Mouse (Mus musculus) left cerebral cortex, adult 18-20 months (tissue): ENCODE data around the gene Fam178b. TPM values are rescaled to one million over a fixed set of nuclear protein-coding genes. Genes with fewer than 3 reads are reported as not detected.
A peak's percentile ranks its signal among the peaks of the same experiment; 100 is the strongest.

Source experiments
- DNase-seq, 2 experiments: peaks; one replicate each; pipeline ENCODE4 v3.0.0; 2021 to 2022; ENCODE audit warnings: low spot score in 2 of 2, mixed read lengths in 1 of 2
- total RNA-seq, 2 experiments: library from RNA; stranded (reverse); gene quantifications; 2 replicates each; pipeline ENCODE4 v1.2.3; 2021

The Fam178b gene
- total RNA-seq, 2 experiments from 2014 or later: not detected

DNA sequence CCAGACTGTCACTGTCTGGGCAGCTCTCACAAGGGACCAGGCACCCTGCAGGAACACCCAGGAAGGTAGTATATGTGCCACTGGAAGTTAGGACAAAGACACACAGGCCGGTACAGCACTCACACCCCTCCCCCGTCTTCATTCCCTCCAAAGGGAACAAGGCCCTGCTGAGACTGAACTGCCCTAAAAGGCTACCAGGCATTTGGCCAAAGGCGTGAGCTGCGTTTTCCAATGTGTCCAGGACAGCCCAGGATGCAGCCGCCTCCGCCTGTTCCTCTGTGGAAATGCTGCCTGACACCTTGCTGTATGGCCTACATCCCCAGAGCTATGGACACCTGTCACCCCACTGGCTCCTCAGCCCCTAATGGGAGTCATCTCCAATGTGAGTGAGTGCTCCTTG lies 93.5 kb downstream of the Fam178b start:
- DNase-seq: no peak

DNA sequence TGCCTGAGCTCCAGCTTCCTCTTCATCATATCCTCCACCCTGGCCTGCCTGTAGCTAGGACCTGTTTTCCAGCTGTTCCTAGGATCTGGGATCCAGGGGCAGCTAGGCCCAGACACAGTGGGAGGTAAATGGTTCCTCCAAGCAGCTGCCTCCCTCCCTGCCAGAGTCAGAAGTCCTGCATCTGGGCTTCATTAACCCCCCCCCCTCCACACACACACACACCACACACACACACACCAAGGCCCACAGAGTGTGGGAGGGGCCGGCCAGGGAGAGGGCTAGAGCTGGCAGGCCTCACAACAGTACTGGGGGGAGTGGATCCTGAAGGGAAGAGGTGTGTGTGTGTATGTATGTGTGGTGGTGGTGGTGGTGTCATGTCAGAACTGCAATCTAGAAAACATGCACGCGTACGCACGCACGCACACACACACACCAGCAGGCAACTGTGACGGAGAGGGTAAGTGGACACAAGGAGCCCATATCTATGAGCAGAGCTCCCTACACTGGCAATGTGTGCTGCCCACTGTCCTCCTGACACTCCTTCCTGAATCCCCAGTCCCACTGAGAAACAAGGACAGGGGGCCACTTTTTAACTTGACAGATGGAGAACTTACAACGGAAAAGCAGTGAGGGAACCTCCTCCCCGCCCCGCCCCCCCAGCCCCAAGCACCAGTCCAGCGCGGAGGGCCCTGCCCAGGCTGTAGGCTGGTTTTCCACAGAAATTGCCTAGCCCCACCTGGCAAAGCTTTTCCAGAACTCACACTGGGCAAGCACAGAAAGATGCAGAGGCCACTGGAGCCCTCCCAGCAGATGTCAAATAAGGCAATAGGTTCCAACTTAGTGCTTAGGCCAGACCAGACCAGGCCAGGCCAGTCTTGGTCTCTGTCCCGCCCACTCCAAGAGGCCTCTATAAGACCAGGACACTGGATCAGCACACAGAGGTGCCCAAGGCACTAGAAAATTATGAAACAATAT lies 94.2 kb downstream of the Fam178b start:
- no peak for DNase-seq

- DNase-seq: no peak
Observed at GRCm38 (mm10) chr1:36587860-36588259, 95.1 kb downstream of the Fam178b start.

GRCm38 (mm10) chr1:36586288-36586687 lies 96.7 kb downstream of the Fam178b start:
- no peak for DNase-seq

GRCm38 (mm10) chr1:36583408-36584116 lies 99.4 kb downstream of the Fam178b start:
- no peak for DNase-seq

GRCm38 (mm10) chr1:36582211-36582610 lies 100.8 kb downstream of the Fam178b start:
- DNase-seq: no peak

DNA sequence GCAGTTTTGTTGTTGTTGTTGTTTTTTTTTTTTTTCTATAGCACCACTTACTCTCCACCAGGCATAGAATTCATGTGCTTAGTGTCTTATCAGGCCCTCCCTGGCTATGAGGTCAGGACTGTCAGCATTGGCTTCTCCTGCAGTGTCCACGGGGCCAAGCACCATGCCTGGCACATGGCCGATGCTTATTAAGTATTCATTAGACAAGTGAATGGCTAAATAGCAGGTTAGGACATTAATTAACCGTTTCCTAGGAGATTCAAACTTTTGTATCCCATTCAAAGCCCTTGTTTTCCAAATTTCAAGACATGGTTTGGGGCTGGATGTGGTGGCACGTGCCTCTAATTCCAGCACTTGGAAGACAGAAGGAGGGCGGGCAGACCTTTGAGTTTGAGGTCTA lies 101.7 kb downstream of the Fam178b start:
- no peak for DNase-seq

- peak; percentile 22 to 34 for DNase-seq
Observed at GRCm38 (mm10) chr1:36580384-36581207, 102.4 kb downstream of the Fam178b start.

DNA sequence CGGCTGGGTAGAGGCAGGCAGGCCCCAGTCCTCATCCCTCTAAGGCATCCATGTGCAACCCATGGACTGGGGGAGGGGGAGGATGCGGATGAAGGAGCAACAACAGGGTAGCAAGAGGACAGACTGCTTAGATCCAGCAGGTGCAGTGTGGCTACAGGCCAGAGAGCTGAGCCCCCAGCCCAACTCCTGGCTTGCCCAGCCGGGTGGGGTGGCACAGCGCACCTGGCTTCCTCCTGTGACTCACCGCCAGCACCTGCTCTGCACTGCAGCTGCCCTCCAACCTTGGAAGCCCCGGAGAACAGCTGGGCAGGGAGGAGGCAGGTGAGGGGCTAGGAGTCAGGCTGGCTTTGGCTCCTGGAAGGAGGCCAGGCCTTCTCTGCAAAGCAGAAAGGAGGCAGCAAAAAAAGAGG lies 103.0 kb downstream of the Fam178b start:
- DNase-seq: no peak

GRCm38 (mm10) chr1:36576991-36577675 lies 105.8 kb downstream of the Fam178b start:
- no peak for DNase-seq

- DNase-seq: no peak
Observed at GRCm38 (mm10) chr1:36575347-36575746, 107.6 kb downstream of the Fam178b start.

DNA sequence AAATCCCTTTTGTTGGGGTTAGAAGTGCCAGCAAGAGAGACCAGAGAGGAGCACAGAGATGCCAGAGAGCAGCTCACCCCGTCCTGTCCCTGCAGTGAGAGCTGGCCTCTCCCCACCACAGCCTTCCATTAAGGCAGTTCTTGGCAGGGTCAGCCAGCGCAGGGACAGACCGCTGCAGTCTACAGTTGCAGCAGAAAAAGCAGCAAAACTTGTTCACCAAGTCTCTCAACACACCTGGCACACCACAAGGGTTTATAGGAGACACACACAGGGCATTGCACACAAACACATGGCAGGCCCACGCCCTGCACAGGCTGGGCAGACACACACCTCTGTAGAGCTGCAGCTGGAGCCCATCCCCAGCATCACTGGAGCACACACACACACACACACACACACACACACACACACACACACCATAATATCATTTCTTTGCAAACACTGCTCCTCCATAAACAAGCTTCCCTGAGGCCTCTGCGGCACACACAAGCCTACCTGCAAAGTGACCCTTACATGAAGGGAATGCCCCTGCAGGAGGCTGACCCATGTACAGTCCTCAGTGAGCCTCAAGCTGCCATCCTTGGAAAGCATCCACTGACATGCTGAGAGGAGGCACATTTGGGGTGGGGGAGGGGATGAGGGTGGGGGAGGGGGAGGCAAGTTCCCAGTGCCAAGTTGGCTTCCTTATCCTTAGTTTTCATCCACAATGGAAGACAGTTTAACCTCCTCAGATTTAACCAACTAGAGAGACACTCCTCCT lies 108.6 kb downstream of the Fam178b start:
- no peak for DNase-seq

- DNase-seq: no peak
Observed at GRCm38 (mm10) chr1:36573524-36573923, 109.5 kb downstream of the Fam178b start.

DNA sequence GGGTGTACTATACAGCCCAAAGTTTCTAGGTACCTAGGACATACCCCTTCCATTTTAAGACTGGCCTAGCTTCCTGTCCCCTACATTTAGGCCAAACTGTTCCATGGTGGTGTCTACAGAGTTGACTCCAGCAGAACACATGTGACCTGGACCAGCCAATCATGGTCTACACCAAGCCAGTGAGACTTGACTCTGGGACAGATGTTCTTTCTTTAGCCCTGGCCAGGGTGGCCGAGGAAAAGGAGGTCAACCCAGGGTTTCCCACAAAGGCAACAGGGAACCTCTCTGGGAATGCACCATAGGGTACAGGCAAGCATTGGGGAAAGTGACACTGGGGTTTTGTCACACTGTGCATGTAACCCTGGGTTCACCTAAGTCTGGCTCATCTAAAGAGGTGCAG lies 110.3 kb downstream of the Fam178b start:
- DNase-seq: no peak

- DNase-seq: no peak
Observed at GRCm38 (mm10) chr1:36572140-36572700, 110.8 kb downstream of the Fam178b start.

DNA sequence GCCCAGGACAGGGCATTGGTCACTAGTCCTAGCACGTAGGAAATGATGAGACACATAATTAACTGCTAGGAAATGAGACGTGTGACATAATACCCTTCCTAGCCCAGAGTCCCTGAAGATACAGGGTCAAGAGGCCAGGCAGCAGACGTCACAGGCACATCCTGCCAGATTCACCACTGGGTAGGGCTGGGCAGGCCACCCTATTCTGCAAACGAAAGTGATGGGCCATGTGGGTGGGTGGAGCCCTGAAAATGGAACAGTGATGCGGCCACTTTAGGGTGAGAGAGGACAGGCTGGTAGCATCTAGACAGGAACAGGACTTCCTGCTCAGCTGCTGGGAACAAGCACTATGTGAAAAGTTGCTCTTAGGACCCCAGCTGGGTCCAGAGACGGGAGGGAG lies 111.4 kb downstream of the Fam178b start:
- DNase-seq: no peak

GRCm38 (mm10) chr1:36570320-36570719 lies 112.7 kb downstream of the Fam178b start:
- DNase-seq: no peak

DNA sequence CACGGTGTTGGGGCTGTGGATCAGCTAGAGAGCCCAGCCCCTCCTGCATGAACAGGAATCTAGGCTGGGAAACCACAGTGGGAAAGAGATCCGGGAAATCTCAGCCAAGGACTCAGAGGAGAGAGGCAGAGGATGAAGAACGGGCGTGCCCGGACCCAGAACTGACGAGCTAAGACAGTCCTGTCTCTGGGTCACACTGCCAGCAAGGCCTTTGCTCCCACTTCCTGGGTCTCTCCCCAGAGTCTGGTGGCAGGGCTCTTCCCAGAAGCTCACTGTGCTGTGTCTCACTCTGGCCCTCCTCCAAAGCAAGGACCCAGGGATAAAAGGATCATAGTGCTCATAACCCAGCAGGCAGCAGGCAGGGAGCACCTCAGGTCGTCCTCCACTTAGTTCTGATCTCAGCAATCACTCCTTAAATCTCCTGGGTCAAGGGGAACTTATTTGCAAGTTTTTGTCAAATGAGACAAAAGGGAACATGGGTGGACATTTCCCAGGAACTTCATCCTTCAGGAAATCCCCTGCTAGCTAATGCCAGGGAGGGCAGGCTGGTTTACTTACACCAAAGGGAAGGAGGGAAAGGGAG lies 113.2 kb downstream of the Fam178b start:
- DNase-seq: no peak

DNA sequence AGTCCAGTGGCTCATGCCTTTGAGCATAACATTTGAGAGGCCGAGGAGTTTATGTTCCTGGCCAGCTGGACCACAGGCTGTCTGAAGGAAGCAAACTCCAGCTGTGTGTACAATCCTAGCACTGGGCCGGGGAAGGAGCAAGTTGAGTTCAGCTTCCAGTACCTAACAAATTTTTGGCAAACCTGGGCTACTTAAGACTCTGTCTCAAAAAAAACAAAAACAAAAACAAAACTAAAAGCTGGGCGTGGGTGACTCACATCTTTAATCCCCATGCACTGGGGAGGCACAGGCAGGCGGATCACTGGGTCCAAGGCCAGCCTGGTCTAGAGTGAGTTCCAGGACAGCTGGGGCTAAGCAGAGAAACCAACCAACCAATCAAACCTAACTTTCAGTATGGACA lies 114.2 kb downstream of the Fam178b start:
- DNase-seq: no peak
